Mouse (Mus musculus): ENCODE measurements at regions not wholly inside any gene's neighbourhood (a gene's known extent, or its start where the extent isn't known, plus 50 kb on each side); places are given as distances from the start of the nearest gene placed in this dataset.

DNA sequence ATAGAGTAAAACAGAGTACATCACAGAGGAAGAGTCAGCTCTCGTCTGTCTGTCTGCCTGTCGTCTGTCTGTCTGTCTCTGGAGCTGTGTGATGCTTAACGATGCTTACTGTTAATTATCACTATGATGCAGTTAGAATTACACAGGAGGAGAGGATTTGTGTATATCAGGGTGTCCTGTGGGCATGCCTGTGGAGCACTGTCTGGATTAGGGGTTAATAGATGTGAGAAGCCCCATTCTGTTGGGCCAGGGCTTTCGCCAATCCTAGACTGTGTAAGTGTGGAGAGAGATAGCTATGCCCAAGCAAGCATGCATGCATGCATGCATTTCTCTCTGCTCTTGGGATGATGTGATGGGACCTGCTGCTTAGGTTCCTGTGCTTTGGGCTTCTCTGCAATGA, 218.0 kb upstream of the Nr5a2 start:
- TF ChIP-seq JUND (IDR thresholded peaks at IDR 0.05; ENCODE audit: low read depth, low read length) (no peak), USF1 (IDR thresholded peaks at IDR 0.05; ENCODE audit: low read depth, low read length) (no peak), CHD2 (IDR thresholded peaks at IDR 0.05; ENCODE audit: low read length) (no peak), USF2 (IDR thresholded peaks at IDR 0.05; ENCODE audit: borderline replicate concordance in 1 of 2, insufficient read depth in 1 of 2, low read depth in 1 of 2, low read length in 2 of 2) (no peak), EP300 (IDR thresholded peaks at IDR 0.05; ENCODE audit: low read depth in 1 of 2, low read length in 2 of 2) (no peak), ZNF384 (IDR thresholded peaks at IDR 0.05; ENCODE audit: low read depth, low read length) (no peak), POLR2AphosphoS5 (IDR thresholded peaks at IDR 0.05; ENCODE audit: borderline replicate concordance, low read depth, low read length) (no peak), MYC (IDR thresholded peaks at IDR 0.05; ENCODE audit: low read depth, low read length) (no peak)
- Histone ChIP-seq H3K9ac (ENCODE audit: control insufficient read depth, low read depth, low read length, poor library complexity, severe bottlenecking) (no peak overlapping the region), H3K36me3 (ENCODE audit: control insufficient read depth in 1 of 2, insufficient read depth in 2 of 2, low read length in 2 of 2) (no peaks in the 10 kb centered on the region), H3K27me3 (ENCODE audit: control insufficient read depth in 1 of 2, insufficient read depth in 2 of 2, low read length in 2 of 2) (no peaks in the 10 kb centered on the region), H3K4me1 (ENCODE audit: control insufficient read depth in 1 of 2, insufficient read depth in 2 of 2, low read length in 2 of 2) (no peaks in the 10 kb centered on the region), H3K27ac (ENCODE audit: control insufficient read depth, low read depth, low read length) (no peak overlapping the region), H3K4me3 (ENCODE audit: control insufficient read depth in 1 of 2, insufficient read depth in 1 of 2, low read depth in 2 of 2, low read length in 2 of 2) (no peak overlapping the region), H3K79me2 (ENCODE audit: control insufficient read depth, insufficient read depth, low read length, poor library complexity) (no peaks in the 10 kb centered on the region), H3K9me3 (replicated peaks; ENCODE audit: insufficient read depth, low read length) (no peaks in the 10 kb centered on the region)
- DNase-seq (ENCODE audit: low read depth, low spot score): no peak

DNA sequence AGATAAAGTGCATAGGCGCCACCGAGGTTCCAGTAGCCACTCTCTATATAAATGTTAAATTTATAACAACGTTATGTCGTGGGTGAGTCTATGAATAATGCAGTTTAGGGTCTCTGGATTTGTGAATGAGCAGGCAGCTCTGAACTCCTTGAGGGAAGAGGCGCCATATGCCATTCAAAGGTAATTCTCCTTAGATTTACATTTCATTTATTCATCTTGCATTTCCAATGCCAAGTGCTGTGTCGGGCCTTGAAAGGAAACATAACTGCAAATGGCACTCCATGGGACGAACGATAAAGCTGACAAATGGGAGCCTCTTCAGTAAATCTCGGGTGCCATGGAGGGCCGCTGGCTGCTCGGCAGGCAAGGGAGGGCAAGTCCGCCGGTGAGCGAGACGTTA, 216.4 kb upstream of the Nr5a2 start:
- Histone ChIP-seq H3K79me2 (ENCODE audit: control insufficient read depth, insufficient read depth, low read length, poor library complexity) (no peaks in the 10 kb centered on the region), H3K27ac (ENCODE audit: control insufficient read depth, low read depth, low read length) (no peak overlapping the region), H3K36me3 (ENCODE audit: control insufficient read depth in 1 of 2, insufficient read depth in 2 of 2, low read length in 2 of 2) (no peaks in the 10 kb centered on the region), H3K4me3 (ENCODE audit: control insufficient read depth in 1 of 2, insufficient read depth in 1 of 2, low read depth in 2 of 2, low read length in 2 of 2) (no peak overlapping the region), H3K27me3 (ENCODE audit: control insufficient read depth in 1 of 2, insufficient read depth in 2 of 2, low read length in 2 of 2) (no peaks in the 10 kb centered on the region), H3K4me1 (ENCODE audit: control insufficient read depth in 1 of 2, insufficient read depth in 2 of 2, low read length in 2 of 2) (no peaks in the 10 kb centered on the region), H3K9me3 (replicated peaks; ENCODE audit: insufficient read depth, low read length) (no peaks in the 10 kb centered on the region), H3K9ac (ENCODE audit: control insufficient read depth, low read depth, low read length, poor library complexity, severe bottlenecking) (no peak overlapping the region)
- no peak for TF ChIP-seq MXI1 (IDR thresholded peaks at IDR 0.05; ENCODE audit: low read depth, low read length)
- TF ChIP-seq ELF1 (IDR thresholded peaks at IDR 0.05; ENCODE audit: low read depth, low read length): no peak
- no peak for TF ChIP-seq ETS1 (IDR thresholded peaks at IDR 0.05; ENCODE audit: low read depth, low read length)
- no peak for TF ChIP-seq NRF1 (IDR thresholded peaks at IDR 0.05; ENCODE audit: insufficient read depth, low read depth, low read length, poor library complexity, severe bottlenecking)
- no peak for TF ChIP-seq MYB (IDR thresholded peaks at IDR 0.05; ENCODE audit: low read depth, low read length)
- TF ChIP-seq TBP (IDR thresholded peaks at IDR 0.05; ENCODE audit: low read depth, low read length): no peak
- TF ChIP-seq TCF12 (IDR thresholded peaks at IDR 0.05; ENCODE audit: low read depth, low read length): no peak
- TF ChIP-seq TAL1 (IDR thresholded peaks at IDR 0.05; ENCODE audit: low read length): no peak
- TF ChIP-seq EP300 (IDR thresholded peaks at IDR 0.05; ENCODE audit: low read depth in 1 of 2, low read length in 2 of 2): no peak
- TF ChIP-seq MAFK (IDR thresholded peaks at IDR 0.05; ENCODE audit: borderline replicate concordance, low read depth, low read length): no peak
- no peak for TF ChIP-seq SMC3 (IDR thresholded peaks at IDR 0.05; ENCODE audit: low read depth, low read length)
- TF ChIP-seq KAT2A (conservative IDR thresholded peaks at IDR 0.05; ENCODE audit: low read depth, low read length): no peak
- no peak for TF ChIP-seq ZKSCAN1 (IDR thresholded peaks at IDR 0.05; ENCODE audit: low read depth, low read length)
- DNase-seq (ENCODE audit: low read depth, low spot score): no peak

All from MEL (cell line).